Mouse (Mus musculus) liver, embryonic 15.5 days (tissue): ENCODE measurements around the gene Mpc1. TPM values are rescaled to one million over a fixed set of nuclear protein-coding genes. Genes with fewer than 3 reads are reported as not detected.
"Not testable (repeated sequence)": the region's sequence is repeated elsewhere in the genome, so short reads cannot be mapped to it uniquely, and the experiment has no call there.

Experiments used
- ATAC-seq: fragments of 200-750 bp; cut with Nextera tagmentation; 2 replicates; pipeline ENCODE4 v1.8.0; 2017; ENCODE audit warnings: moderate number of reproducible peaks, mild to moderate bottlenecking, moderate library complexity; ENCODE audit not compliant: insufficient read depth
- H3K27ac ChIP-seq: fragments of 300-500 bp; sonication (generic); replicated peaks from 2 replicates; pipeline ENCODE4 v1.5.1; 2015; ENCODE audit warnings: mild to moderate bottlenecking, inconsistent platforms
- H3K27me3 ChIP-seq: fragments of 300-500 bp; sonication (generic); 2 replicates; pipeline ENCODE4 v1.6.1; 2015; ENCODE audit warnings: mild to moderate bottlenecking, inconsistent platforms
- H3K36me3 ChIP-seq: fragments of 300-500 bp; sonication (generic); replicated peaks from 2 replicates; pipeline ENCODE4 v1.6.1; 2015; ENCODE audit warnings: moderate library complexity, mild to moderate bottlenecking, inconsistent platforms
- H3K4me1 ChIP-seq: fragments of 300-500 bp; sonication (generic); replicated peaks from 2 replicates; pipeline ENCODE4 v1.6.1; 2015; ENCODE audit warnings: inconsistent platforms
- H3K4me2 ChIP-seq: fragments of 300-500 bp; sonication (generic); 2 replicates; pipeline ENCODE4 v1.6.1; 2015; ENCODE audit warnings: moderate library complexity, mild to moderate bottlenecking, inconsistent platforms
- H3K4me3 ChIP-seq: fragments of 300-500 bp; sonication (generic); replicated peaks from 2 replicates; pipeline ENCODE4 v1.5.1; 2015; ENCODE audit warnings: mild to moderate bottlenecking, inconsistent platforms
- H3K9ac ChIP-seq: fragments of 300-500 bp; sonication (generic); 2 replicates; pipeline ENCODE4 v1.6.1; 2015; ENCODE audit warnings: moderate library complexity, mild to moderate bottlenecking, inconsistent platforms
- H3K9me3 ChIP-seq: fragments of 300-500 bp; sonication (generic); replicated peaks from 2 replicates; pipeline ENCODE4 v1.6.1; 2016; ENCODE audit warnings: inconsistent platforms
- WGBS: fragments of 180-500 bp; shearing (Covaris S2); methylation state at CpG from one replicate; pipeline ENCODE4 v1.1.7; 2015; ENCODE audit warnings: mixed read lengths; ENCODE audit not compliant: insufficient replicate concordance; 5-methylcytosine and 5-hydroxymethylcytosine counted together
- polyA plus RNA-seq: library from polyadenylated mRNA; unstranded; fragments of >200 nt; fragmentation: Nextera tagmentation; extraction: Ambion mirVana; gene quantifications from 2 replicates; pipeline ENCODE4 v1.2.1, GENCODE M21; 2015

Gene Mpc1
- polyA plus RNA-seq, 1 experiment from 2014 or later = 135 TPM

DNA sequence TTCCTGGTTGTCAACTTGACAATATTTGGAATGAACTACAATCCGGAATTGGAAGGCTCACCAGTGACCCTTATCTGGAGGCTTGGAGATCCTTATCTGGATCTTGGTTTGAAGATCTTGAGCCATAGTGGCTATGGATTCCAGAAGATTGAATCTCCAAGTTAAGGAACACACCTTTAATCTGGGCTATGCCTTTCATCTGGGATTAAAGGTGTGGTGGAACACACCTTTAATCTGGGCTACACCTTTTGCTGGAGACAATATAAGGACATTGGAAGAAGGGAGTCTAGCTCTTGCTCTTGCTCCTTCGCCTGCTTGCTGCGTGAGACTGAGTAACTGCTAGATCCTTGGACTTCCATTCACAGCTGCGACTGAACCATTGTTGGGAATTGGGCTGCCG is 54.5 kb downstream of the Mpc1 start, which contains the start of gene Prr18:
TSS of gene Prr18 (plus strand) at position 301 of the 400 bp plus-strand sequence.
- H3K27ac ChIP-seq, H3K9ac ChIP-seq, ATAC-seq, H3K4me3 ChIP-seq, H3K9me3 ChIP-seq, H3K4me2 ChIP-seq, H3K36me3 ChIP-seq, H3K4me1 ChIP-seq: not testable (repeated sequence)
- 66% methylated on average over 2 of the region's 5 CpGs for WGBS
- H3K27me3 ChIP-seq = peaks cover 45% of the 10 kb centered on the region

DNA sequence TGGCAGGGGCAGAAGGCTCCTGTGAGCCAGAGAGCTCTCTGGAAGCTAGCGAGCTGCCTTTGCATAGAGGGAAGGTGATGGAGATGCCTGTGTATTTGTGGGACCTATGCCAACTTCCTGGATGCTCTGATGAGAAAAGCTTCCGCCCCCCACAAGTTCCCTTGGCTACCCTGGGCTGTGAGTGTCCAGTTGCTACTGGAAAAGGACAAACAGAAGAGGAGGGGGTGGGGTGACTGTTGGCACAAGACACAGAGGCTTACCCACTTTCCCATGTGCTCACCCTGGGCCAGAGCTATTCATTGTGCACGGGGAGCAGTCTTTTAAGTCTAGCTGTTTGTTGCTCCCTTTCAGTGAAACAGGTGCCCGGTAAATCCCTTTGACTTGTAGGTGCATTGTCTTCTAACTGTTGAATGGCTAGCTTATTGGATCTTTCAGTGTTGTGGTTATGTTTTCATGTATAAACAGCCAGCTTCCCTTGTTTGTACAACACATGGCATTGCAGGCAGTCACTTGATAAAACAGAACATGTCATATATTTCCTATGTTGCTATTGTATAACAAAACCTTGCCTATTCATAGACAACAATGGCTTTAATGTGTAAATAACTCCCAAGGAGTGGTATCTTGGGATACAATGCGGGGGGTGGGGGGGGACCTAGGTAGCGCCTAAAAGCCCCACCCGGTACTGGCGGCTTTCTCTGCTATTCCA is 57.1 kb downstream of the Mpc1 start:
- WGBS = 22% methylated on average over 8 of the region's 8 CpGs
- Histone ChIP-seq H3K4me1 (peaks cover 8% of the 10 kb centered on the region), H3K9me3 (no peaks in the 10 kb centered on the region), H3K27ac (no peak overlapping the region), H3K27me3 (peaks cover 59% of the 10 kb centered on the region), H3K9ac (no peak overlapping the region), H3K36me3 (no peaks in the 10 kb centered on the region), H3K4me2 (no peak overlapping the region), H3K4me3 (no peak overlapping the region)
- ATAC-seq = no peak

DNA sequence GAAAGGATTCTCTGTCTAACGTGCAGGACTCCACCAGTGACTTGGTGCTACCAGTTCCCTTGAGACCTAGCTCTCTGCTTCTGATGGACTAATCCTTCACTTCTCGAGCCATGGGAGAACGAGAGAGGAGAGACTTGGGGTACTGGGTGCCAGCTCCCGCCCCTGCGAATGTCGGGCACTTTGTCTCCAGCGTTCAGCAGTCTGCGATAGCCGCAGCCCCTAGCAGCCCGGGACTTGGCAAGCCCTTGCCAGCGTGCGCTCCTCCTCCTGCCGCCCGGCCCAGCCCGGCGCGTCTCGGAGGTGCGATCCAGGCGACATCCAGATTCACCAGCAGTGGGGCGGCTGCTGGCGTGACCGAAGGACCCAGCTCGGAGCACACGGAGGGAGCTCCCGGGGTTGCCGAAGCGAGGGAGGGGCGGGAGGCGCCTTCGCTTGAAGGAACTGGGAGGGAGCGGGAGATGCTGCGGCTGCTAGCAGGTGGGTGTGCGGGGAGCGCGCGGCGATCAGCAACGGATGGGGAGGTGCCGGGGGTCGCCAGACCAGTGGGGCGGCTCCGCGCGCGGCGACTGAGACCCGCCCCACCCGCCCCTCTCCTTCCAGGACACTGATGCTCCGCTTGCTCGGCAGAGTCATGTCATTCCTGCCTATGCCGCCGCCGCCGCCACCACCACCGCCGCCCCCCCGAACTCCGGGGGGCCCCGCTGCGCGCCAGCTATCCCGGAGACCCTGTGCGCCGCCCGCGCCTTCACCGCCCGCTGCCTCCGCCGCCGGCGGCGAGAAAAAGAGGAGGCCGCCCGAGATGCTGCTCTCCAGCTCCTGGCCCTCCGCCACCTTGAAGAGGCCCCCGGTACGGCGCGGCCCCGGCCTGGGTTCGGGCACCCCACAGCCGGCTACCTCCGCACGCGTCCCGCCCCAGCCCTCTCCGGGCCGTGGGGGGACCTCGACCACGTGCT is 58.0 kb downstream of the Mpc1 start:
- H3K9me3 ChIP-seq = no peaks in the 10 kb centered on the region
- H3K36me3 ChIP-seq = no peaks in the 10 kb centered on the region
- peaks cover 8% of the 10 kb centered on the region for H3K4me1 ChIP-seq
- peaks cover 59% of the 10 kb centered on the region for H3K27me3 ChIP-seq
- peak overlapping the region; percentile 56 for H3K4me2 ChIP-seq
- H3K27ac ChIP-seq = no peak overlapping the region
- under 1% methylated on average over 80 of the region's 92 CpGs for WGBS
- peak overlapping the region; percentile 29 for H3K4me3 ChIP-seq
- ATAC-seq = no peak
- H3K9ac ChIP-seq = no peak overlapping the region

DNA sequence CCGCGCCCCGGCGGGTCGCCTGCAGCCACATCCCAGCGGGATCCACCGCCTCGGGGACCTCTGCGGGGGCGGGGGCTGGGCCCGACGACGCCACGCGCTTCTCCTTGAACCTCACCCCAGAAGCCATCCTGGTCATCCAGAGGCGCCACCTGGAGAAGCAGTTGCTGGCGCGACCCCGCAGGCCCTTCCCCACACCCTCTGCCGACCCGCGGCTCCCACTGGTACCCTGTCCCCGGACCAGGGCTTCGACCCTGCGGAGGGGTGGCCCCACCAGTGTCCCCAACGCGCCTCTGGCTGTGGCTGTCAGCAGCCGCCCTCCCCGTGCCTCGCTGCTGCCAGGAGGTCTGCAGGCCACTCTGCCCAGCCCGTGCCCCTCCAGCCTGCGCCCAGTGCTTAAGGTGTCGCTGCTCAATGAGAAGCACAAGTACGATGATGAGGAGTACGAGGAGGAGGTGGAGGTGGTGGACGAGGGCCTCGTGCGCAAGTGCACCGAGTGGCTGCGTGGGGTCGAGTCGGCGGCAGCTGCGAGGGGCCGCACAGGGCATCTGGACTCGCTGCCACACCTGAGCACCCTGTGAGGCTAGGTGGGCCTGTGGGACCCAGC is 58.8 kb downstream of the Mpc1 start:
- 17% methylated on average over 43 of the region's 46 CpGs for WGBS
- Histone ChIP-seq H3K9me3 (no peaks in the 10 kb centered on the region), H3K9ac (no peak overlapping the region), H3K36me3 (no peaks in the 10 kb centered on the region), H3K4me2 (peak overlapping the region; percentile 56), H3K4me3 (peak overlapping the region; percentile 29; the same call in 1 of the 2 replicates), H3K4me1 (peaks cover 8% of the 10 kb centered on the region), H3K27me3 (peaks cover 59% of the 10 kb centered on the region), H3K27ac (no peak overlapping the region)
- no peak for ATAC-seq

DNA sequence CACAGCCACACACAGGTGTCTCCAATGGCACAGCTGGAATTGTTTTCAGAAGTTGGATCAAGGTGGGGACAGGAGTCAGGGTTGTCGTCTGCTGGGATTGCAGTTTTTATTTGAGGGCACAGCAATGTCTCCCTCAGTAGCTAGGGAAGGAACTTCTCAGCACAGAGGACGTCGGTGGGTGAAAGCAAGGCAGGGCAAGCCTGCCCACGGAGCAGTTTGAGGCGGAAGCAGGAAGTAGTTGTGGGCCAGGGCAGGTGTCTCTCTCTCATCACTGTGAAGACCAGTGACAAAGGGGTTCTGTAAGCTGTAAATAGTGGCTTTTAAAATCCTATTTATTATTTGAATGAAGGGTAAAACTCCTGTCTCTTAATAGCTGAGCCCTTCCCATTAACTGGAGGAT is 60.0 kb downstream of the Mpc1 start:
- 12% methylated on average over 5 of the region's 5 CpGs for WGBS
- no peaks in the 10 kb centered on the region for H3K36me3 ChIP-seq
- no peak overlapping the region for H3K27ac ChIP-seq
- no peak overlapping the region for H3K4me2 ChIP-seq
- H3K9me3 ChIP-seq = no peaks in the 10 kb centered on the region
- H3K27me3 ChIP-seq = peaks cover 59% of the 10 kb centered on the region
- no peak overlapping the region for H3K4me3 ChIP-seq
- no peak overlapping the region for H3K9ac ChIP-seq
- ATAC-seq = no peak
- H3K4me1 ChIP-seq = peaks cover 8% of the 10 kb centered on the region

DNA sequence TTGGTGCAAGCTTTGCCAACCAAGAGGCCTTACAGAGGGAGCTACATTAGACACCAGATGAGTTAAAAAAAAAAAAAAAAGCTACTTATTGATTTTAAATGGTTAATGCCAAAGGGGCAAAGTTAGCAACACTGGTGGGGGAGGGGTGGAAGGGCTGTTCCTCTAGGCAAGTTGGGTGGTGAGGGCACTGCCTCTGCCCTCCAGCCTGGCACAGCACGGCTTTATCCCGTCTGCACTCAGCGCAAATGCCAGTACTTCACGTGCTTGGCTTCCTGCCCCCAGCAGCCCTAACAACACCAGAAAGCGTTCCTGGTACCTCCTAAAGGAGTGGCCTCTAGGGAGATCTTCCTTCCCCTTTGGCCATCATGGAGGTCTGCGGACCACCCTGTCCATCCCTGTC is 60.7 kb downstream of the Mpc1 start:
- no peak overlapping the region for H3K4me2 ChIP-seq
- H3K4me3 ChIP-seq = no peak overlapping the region
- no peak overlapping the region for H3K9ac ChIP-seq
- no peak for ATAC-seq
- WGBS = 69% methylated on average over 6 of the region's 6 CpGs
- H3K27ac ChIP-seq = no peak overlapping the region
- peaks cover 51% of the 10 kb centered on the region for H3K27me3 ChIP-seq
- no peaks in the 10 kb centered on the region for H3K9me3 ChIP-seq
- H3K4me1 ChIP-seq = peaks cover 8% of the 10 kb centered on the region
- no peaks in the 10 kb centered on the region for H3K36me3 ChIP-seq

Other genes with a start within 250 kb of the Mpc1 start
- gene Gm49673, start 135.1 kb upstream of the Mpc1 start, polyA plus RNA-seq = not detected in 2 replicates
- gene Rnaset2a, start 134.8 kb upstream of the Mpc1 start, polyA plus RNA-seq = 18.0 and 21.5 TPM in 2 replicates
- gene Fgfr1op, start 117.4 kb upstream of the Mpc1 start, polyA plus RNA-seq = 9.7 and 9.8 TPM in 2 replicates
- gene Ccr6, start 46.9 kb upstream of the Mpc1 start, polyA plus RNA-seq = 0.09 TPM in 1 of 2 replicates, not detected in the other
- 50.1 and 61.0 TPM in 2 replicates for gene Sft2d1, start 28.2 kb downstream of the Mpc1 start, polyA plus RNA-seq
- 0.05 and 0.06 TPM in 2 replicates for gene Prr18, start 54.6 kb downstream of the Mpc1 start, polyA plus RNA-seq
- not detected in 2 replicates for gene T2, start 73.1 kb downstream of the Mpc1 start, polyA plus RNA-seq
- not detected in 2 replicates for gene T, start 151.5 kb downstream of the Mpc1 start, polyA plus RNA-seq
- gene Pde10a, start 242.5 kb downstream of the Mpc1 start, polyA plus RNA-seq = 0.53 and 0.67 TPM in 2 replicates